Mouse (Mus musculus): ENCODE results near the gene Tpgs1. TPM values are rescaled to one million over a fixed set of nuclear protein-coding genes. Genes with fewer than 3 reads are reported as not detected.
A peak's percentile ranks its signal among the peaks of the same experiment; 100 is the strongest.

Gene Tpgs1
- polyA plus RNA-seq, 1 experiment: 43.3 TPM

DNA sequence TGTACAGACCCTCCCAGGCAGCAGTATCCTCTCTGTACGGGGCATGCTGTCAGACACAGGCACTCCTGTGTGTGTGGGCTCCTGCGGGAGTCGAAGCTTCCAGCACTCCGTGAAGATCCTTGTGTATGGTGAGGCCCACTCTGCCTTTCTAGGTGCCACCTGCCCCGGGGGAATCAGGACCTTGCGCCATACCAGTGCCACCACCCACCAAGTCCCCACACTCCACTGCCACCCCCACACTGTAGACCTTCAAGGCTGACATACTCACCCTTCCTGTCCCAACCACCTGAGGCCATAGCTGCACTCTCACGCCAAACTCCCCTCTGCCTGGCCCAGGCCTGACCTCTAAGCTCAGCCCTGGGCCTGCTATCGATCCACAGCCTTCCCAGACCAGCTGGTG, 4.1 kb upstream of the Tpgs1 start:
- WGBS: 78% methylated on average over 8 of the region's 8 CpGs
- DNase-seq (ENCODE audit: low read depth, low spot score): no peak

DNA sequence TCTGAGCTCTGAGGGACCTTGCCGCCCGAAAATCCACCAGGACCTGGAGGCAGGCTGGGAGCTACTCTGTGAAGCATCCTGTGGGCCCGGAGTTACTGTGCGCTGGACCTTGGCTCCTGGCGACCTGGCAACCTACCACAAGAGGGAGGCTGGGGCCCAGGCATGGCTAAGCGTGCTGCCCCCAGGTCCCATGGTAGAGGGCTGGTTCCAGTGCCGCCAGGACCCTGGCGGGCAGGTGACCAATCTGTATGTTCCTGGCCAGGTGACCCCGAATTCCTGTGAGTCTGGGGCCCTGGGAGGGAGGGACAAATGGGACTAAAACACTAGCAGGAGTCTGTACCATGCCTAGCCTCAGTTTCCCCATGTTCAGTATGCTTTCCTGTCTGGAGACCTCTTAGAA, 2.7 kb upstream of the Tpgs1 start:
- DNase-seq (ENCODE audit: low read depth, low spot score): no peak
- 66% methylated on average over 9 of the region's 9 CpGs for WGBS

DNA sequence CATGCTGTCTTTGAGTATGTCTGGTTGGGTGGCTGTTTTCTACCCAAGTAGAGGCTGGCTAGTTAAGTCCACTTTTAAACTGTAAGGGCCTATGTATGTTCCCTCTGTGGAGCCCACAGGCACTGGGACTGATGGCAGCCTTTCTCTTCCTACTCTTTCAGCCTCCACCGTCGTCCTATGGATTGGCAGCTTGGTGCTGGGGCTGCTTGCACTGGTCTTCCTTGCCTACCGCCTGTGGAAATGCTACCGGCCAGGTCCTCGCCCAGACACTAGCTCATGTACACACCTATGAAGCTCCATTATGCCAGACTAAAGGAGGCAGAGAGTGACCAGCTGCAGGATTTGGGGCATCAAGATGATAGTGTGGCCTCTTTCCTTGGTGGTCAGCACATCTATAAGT, 1.1 kb upstream of the Tpgs1 start:
- 81% methylated on average over 5 of the region's 5 CpGs for WGBS

DNA sequence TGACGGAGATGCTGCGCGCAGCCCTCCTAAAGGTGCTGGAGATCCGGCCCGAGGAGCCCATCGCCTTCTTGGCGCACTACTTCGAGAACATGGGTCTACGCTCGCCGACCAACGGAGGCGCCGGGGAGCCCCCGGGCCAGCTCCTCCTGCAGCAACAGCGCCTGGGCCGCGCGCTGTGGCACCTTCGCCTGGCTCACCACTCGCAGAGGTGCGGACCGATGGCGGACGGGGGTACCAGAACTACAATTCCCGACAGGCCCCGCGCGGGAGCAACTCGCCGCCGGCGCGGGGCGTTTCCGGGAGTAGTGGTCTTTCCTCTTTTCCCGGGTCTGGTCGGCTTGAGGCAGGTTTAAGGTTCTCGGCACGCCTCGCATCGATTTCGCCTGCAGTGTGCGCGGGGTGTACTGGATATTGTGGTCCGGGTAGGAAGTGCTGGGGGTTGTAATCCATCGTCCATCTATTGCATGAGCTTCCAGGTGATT, 448 bp downstream of the Tpgs1 start:
- DNase-seq (ENCODE audit: low read depth, low spot score): no peak
- WGBS: under 1% methylated on average over 47 of the region's 47 CpGs

More for the DNA sequence above, 1.1 kb upstream of the Tpgs1 start:
- no peak for DNase-seq (ENCODE audit: low read depth, low spot score)

DNA sequence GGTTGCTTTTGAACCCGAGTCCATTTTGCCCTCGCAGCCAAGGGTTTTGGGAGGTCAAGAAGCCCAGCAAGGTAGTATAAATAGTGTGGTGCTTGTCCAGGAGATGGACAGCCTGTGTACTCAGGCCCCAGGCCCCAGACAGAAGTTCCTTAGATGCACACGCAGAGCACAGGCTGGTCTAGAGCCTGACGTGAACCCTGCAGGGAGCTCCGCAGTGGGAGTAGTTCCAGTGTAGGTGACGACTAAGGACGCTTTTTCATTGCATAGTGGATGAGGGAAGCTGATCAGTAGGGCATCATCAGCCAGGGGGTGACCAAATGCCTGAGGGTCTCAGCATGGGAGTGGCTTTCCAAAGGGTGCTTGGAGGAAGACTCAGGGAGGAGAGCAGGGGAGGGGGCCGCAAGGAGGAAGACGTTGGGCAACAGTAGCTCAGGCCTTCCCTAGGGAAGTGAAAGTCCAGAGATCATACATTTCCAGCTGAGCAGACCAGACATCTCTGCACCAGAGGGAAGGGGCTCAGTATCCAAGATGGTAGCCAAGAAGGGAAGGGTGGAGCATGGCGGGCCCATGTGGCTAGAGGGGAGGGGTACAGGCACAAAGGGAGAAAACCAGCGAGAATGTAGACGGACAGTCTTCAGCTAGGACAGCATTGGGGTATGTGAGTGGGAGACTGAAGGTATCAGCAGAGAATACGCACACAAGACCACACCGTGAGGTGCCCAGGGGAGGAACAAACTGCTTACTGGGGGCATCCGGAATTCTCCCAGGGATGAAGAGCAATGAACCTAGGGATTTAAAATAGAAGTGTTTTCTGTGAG, 1.1 kb downstream of the Tpgs1 start:
- DNase-seq (ENCODE audit: low read depth, low spot score): no peak
- WGBS: 33% methylated on average over 15 of the region's 15 CpGs

DNA sequence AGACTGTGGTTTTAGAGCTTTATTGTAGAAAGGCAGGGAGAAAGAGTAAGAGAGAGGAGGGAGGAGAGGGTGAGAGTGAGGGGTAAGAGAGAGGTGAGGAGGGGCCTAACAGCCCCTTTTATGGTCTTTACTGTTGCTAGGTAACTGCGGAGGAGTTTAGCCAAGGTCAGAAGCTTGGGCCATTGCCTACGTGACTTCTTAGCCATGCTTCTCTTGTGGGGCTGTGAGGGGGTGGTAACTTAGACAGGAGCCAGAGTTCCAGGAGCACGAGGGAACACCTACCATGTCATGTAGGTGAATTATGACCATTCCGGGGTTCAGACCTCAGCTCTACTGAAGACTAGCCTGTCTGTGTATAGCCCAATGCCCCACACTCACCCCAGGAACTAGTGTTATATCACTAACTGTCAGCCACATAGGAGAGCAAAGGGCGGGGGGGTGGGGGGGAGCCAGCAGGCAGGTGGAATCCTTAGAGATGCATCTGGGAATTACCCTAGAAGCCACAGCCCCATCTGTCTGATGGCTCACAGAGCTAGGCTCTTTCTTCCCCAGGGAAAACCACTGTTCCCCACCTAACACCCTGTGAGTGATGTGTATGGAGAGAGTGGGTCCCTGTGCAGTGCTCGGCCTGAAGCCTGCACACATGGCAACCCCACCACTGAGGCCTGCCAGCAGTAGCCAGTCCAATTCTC, 2.4 kb downstream of the Tpgs1 start:
- no peak for DNase-seq (ENCODE audit: low read depth, low spot score)
- 70% methylated on average over 6 of the region's 6 CpGs for WGBS

DNA sequence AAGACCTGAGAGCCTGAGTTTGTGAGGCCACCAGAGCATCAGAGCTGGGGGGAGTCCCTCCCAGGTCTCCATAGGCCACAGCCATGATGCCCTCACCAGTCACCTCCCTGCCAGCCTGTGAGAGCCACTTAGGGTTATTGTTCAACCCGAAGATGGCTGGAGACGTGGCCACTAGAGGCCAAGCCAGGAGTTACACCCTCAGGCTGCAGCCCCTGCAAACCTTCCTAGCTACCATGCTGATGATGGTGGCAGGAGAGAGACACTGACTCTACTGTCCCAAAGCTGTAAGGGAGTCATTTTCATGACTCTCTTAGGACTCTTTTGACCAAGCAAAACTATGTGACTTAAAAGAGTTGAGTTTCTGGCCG, 2.9 kb downstream of the Tpgs1 start:
- WGBS: 49% methylated on average over 3 of the region's 3 CpGs

DNA sequence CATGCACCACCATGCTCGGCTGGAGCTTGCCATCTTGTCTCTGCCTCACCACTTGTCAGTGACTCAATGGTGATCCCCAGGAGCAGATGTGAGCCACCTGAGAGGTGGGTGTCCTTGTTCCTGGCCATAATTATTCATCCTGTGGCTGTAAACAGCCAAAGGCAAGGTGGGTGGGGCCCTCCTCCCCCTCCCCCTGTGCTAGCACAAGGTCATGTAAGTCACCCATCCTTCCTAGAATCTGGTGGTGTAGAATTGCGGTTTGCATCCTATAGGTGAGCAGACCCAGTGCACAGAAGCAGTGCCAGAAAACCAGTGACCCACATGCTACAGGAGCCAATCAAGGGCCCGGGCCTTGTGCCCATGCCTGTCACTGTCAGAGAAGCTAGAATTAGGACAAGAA, 3.9 kb downstream of the Tpgs1 start:
- WGBS: 92% methylated on average over 3 of the region's 3 CpGs
- DNase-seq (ENCODE audit: low read depth, low spot score): no peak

More for the DNA sequence above, 2.9 kb downstream of the Tpgs1 start:
- no peak for DNase-seq (ENCODE audit: low read depth, low spot score)

DNA sequence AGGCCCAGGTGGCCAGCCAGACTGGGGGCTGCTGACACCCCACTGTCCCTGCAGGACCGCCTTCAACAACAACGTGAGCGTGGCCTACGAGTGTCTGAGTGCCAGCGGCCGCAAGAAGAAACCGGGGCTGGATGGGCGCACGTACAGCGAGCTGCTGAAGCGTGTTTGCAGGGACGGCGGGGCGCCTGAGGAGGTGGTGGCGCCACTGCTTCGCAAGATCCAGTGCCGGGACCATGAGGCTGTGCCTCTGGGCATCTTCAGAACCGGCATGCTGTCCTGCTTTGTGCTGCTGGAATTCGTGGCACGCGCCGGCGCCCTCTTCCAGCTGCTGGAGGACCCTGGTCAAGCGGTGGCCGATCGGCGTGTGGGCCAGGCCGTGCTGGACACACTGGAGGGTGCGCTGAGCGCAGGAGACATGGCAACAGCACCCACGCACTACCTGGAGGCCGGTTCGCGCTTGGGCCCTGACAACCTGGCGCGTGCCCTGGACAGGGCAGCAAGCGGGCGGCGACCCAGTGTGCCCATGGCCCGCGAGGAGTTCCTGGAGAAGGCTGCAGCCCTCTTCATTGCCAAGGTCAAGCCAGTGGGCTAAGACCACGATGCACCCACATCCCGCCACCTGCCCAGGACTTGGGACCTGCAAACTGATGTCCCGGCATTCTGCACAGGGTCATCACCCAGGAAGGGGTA, 6.3 kb downstream of the Tpgs1 start:
- WGBS: 82% methylated on average over 44 of the region's 44 CpGs

DNA sequence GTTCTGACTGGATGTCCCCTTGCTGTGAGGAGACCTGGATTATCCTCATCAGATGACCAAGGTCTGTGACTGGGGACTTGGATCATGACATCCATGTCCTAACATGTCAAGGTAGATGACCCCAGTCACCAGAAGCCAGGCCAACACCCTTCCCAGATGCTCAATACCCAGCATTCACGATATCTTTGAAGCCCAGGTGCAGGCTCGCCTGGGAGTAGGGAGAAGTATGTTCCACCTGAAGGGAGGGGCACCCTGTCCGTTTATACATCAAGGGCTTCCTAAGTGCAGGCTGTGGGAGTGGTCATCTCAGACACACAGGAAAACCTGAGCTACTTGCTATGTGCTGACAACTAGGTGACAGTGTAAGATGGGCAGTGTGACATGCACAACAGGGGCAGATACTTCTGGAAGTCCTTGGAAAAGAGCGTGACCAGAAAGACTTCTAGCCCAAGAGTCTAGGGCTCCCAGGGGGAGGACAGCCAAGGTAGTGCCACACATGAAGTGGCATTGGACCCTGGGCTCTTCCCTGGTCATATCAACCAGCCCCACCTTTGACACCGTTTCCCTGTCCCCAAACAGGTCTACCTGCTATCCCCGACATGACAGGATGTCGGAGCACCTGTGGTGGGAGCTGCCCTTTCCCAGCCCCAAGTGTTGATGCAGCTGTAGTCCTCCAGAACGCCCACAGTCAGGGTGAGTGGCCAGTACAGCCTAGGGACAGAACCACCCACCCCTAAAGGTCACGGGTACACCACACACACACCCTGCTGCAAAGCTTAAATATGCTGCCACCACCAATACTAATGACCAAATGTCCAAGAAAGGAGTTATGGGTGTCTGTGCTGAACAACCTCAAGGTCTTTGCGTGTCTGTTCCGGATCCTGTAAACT, 11.7 kb downstream of the Tpgs1 start:
- no peak for DNase-seq (ENCODE audit: low read depth, low spot score)
- WGBS: 16% methylated on average over 11 of the region's 11 CpGs

More for the DNA sequence above, 6.3 kb downstream of the Tpgs1 start:
- no peak for DNase-seq (ENCODE audit: low read depth, low spot score)

DNA sequence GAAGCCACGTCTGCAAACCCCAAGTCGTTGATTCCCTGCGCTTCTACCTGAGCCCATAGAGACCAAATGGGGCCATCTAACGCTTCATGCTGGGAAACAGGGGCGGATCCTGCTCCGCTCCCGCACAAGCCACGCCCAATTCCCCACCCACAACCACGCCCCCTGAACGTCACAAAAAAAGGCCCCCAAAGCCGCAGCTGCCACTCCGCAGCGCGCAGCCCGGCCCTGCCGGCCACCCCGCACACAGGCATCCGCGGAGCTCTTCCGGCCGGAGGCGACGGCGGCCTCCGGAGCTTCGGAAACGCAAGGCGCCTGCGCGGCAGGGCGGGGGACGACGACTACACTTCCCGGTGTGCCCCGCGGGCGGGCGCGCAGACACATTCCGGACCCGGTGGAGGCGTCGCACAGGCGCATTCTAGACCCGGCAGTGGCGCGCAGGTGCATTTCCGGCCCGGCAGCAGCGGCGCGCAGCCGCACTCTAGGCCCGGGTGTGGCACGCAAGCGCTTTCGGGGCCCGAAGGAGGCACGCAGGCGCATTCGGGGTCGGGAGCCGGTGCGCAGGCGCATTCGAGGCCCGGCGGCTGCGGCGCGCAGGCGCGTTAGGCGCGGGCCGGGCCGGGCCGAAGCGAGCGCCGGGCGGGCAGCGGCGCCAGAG, 12.5 kb downstream of the Tpgs1 start, which contains the start of gene Cdc34:
TSS of gene Cdc34 (plus strand) at position 605 of the 655 bp plus-strand sequence.
- peak; percentile 91 for DNase-seq (ENCODE audit: low read depth, low spot score)

DNA sequence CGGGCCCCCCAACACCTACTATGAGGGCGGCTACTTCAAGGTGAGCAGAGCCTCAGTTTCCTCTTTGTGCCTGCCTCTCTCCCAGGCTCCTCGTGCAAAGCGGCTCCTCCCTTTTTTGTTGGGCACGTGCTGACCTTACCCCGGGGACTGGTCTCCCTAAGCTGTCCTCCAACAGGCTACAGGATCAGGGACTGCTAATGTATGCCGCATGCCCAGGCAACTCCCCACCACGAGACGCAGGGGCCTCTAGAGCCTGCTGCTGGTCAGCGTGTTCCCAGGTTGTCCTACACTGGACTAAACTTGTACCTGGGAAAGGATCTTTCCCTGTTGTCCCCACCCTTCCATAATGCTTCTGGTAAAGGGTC, 13.4 kb downstream of the Tpgs1 start:
- DNase-seq (ENCODE audit: low read depth, low spot score): no peak
- under 1% methylated on average over 10 of the region's 10 CpGs for WGBS

More for the DNA sequence above, 12.5 kb downstream of the Tpgs1 start, which contains the start of gene Cdc34:
- under 1% methylated on average over 81 of the region's 84 CpGs for WGBS

DNA sequence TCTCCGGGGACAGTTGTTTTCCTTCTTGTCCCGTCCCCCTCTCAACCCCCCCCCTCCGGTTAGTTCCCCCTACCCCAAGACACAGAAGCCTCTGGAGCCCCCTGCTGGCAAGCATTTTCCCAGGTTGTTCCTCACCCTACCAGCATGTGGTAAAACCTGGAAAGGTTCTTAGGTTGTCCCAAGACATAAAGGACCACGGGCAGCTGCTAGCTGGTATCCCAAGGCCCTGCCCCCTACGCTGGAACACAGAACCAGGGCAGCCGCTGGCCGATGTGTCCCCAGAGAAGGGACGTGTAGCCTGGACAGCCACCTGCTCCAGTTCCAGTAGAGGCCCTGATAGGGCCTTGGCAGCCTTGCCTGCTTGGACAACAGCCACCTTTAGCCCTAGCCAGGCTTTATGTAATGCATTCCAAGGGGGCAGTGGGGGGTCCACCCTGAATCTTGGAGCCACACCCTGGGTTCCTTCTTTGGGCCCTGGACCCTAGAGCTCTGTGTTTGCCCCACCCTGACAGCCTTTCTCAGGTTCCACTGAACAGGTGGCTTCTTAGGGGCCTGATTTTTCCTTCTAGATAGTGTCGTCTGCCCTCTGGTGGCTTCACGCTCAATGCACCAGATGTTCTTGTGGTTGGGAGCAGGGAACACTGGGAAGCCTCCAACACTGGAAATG, 13.9 kb downstream of the Tpgs1 start:
- WGBS: under 1% methylated on average over 10 of the region's 10 CpGs

DNA sequence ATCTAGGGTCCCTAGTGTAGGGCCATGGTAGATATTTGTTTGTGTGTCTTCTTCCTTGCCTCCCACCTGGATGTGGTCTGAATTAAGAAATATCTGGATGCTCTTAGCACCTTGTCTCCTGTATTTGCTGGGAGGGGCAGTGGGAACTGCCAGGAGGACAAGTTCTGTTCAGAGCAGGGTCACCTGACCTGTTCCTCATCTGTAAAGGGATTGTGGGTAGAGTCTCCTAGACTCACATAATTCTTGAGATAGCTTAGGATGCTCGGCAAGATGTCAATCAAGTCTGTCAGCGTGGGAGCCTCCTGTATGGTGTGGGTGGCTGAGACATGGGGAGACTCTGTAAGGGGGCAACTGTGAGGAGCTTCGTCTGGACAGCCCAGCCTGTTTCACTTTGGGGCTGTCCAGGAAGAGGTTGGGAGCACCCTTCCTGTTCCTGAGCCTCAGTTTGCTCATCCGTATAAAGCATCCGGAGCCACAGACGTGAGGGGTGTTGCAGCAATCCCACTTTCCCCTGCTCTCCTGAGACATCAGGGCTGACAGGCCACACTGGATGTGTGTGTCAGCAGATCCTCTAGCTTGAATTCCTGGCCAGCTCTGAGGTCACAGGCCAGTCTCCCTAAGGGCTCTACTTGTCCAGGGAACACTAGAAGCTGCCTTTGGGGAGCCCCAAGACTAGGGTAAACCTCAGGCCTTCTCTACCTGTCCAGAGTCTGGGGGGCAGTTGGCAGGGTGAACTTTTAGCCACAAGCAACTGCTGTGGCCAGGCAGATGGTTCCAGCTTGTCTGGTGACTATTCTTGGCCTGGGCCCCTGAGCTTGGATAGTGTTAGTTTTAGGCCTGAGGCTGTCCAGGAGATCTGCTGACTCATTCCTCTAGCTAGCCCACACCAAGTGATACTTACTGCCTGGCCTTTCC, 14.8 kb downstream of the Tpgs1 start:
- DNase-seq (ENCODE audit: low read depth, low spot score): no peak
- WGBS: 70% methylated on average over 6 of the region's 6 CpGs

More for the DNA sequence above, 13.9 kb downstream of the Tpgs1 start:
- DNase-seq (ENCODE audit: low read depth, low spot score): no peak

DNA sequence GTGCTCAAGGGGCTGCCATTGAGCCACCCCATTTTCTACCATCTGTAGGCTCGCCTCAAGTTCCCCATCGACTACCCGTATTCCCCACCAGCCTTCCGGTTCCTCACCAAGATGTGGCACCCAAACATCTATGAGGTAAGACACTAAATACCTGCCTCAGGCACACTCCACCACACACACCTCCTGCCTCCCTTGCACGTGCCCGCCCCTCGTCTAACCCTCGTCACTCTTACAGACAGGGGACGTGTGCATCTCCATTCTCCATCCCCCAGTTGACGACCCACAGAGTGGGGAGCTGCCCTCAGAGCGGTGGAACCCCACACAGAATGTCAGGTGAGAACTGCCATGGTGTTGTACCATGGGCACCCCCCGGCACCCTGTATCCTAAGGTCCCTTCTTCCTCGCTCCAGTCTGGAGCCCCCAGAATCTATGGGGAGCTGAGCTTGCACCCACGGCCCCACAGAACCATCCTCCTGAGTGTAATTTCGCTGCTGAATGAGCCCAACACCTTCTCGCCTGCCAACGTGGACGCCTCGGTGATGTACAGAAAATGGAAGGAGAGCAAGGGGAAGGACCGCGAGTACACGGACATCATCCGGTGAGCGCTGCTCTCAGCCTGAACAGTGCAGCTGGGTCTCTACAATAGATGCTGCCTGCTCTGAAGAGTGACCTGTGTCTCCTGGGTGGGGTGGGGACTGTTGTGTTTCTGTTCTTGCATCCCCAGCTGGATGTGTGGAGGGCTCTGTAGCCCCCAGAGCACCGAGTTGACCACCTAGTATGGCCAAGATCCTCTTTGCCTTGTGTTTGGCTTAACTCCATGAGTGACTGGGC, 15.8 kb downstream of the Tpgs1 start:
- 94% methylated on average over 25 of the region's 25 CpGs for WGBS
- DNase-seq (ENCODE audit: low read depth, low spot score): no peak

DNA sequence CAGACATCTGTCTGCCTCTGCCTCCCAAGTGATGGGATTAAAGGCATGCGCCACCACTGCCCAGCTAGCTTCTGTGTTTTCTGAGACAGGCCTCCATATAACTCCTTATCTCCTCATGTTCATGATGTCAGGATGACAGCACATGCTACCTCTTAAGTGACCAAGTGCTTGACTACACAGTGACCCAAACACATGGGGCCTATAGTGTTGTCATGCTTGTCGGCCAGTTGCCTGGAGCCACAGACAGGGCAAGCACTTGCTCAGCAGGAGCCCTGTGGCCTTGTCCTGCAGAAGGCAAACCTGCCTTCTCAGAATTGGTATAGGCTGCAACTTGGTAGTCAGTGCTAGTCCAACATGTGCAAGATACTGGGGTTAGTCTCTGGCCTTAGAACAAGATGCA, 17.1 kb downstream of the Tpgs1 start:
- no peak for DNase-seq (ENCODE audit: low read depth, low spot score)
- 92% methylated on average over 2 of the region's 2 CpGs for WGBS
